Mouse (Mus musculus) spleen, adult 2 months (tissue): Measurements from ENCODE around the gene Ipcef1.

Source experiments
- CTCF ChIP-seq: fragments of 200-500 bp; IDR thresholded peaks from 2 replicates; pipeline ENCODE4 v1.5.1; 2011; ENCODE audit warnings: mild to moderate bottlenecking, inconsistent platforms; ENCODE audit not compliant: insufficient read depth, insufficient read length, insufficient replicate concordance; ENCODE audit errors: extremely low read depth
- POLR2A ChIP-seq: fragments of 200-500 bp; IDR thresholded peaks from 2 replicates; pipeline ENCODE4 v1.6.1; 2011; ENCODE audit warnings: low read depth, low read length, inconsistent platforms

DNA sequence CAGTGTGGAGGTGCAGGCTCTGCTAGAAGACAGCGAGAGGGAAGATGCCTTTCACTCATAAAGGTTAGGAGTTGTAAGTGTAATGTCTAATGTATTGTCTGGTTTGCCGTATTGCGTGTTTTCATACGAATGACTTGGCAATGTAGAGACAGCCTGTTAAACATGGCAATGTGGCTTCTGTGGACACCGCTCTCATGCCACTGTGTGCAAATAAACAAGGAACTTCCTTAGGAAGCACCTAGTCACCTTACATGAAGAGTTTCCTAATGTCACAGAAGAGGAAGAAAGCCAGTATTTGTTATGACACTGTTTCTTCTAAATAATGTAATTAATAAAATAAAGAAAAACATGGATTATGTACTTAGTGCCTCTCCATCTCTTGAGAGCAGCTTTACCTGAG lies 15.1 kb downstream of the Ipcef1 start:
- no peak for TF ChIP-seq CTCF
- no peak for TF ChIP-seq POLR2A
